Mouse (Mus musculus): ENCODE measurements around the gene Ccdc157.

Gene Ccdc157

GRCm38 (mm10) chr11:4098120-4098519 is 62.0 kb downstream of the Ccdc157 start:
- DNase-seq, result no peak

DNA sequence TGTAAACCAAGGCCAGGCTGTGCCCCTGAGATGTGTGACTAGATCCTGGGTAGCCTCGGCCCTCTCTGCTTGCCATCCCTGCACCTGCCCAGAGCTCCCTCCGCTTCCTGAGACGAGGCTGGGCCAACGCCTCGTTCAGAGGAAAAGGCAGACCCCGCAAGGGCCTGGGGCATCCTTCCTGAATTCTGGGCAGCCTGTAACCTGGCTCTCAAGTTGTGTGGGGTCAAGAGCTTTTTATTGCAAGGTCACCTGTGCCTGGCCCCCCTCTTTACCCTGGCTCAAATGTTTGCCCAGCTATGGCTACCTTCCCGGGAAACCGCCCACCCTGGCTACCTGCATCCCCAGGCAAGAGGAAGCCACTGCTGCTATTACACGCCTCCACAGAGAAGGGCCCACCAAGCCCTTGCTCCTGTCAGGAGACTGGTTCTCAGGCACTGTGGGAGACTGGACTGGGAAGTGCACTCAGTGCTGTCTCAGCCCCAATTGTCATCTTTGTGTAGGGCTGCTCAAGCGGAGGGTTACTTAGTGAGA is 62.9 kb downstream of the Ccdc157 start:
- DNase-seq, result no peak

DNA sequence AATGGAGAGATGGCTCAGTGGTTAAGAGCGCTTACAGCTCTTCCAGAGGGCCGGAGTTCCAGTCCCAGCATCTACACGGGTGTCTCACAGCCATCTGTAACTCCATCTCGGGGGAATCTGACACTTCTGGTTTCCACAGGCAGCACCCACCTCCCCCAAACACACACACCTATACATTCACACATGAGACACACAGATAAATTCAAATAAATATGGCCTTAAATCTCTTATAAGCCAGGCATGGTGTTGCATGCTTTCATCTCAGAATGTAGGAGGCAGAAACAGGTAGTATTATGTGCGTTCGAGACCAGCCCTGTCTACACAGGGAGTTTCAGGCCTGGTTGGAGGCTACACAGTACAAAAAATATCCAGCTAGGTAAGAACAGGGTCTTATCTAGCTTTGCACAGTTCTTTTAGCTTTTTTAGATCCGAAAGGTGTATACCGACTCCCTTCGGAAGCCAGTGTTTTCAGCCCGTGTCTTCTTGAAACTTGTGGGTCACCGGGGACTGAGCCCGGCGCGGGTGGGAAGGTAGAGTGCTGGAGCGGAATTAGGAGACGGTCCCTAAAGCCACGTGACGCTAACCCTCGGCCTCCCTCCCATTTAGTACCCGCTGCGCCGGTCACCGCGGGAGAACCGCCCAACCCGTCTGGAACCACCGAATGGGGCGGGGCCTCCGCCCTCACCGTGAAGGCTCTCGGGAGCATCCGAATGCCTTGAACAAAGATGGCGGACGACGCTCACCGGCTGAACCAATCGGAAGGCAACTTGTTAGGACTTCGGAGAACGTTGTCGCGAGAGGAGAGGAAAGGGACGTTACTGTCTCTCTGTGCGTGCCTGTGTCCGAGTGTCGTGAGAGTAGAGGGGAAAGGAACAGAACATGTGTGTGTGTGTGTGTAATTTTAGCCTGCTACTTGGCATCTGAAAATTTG is 63.8 kb downstream of the Ccdc157 start:
- peak; percentile 98 for DNase-seq

GRCm38 (mm10) chr11:4095171-4096053 is 64.7 kb downstream of the Ccdc157 start, which contains the start of gene Mtfp1:
Gene Mtfp1 (minus strand): TSS chr11:4095445.
- DNase-seq, result peak; percentile 54

DNA sequence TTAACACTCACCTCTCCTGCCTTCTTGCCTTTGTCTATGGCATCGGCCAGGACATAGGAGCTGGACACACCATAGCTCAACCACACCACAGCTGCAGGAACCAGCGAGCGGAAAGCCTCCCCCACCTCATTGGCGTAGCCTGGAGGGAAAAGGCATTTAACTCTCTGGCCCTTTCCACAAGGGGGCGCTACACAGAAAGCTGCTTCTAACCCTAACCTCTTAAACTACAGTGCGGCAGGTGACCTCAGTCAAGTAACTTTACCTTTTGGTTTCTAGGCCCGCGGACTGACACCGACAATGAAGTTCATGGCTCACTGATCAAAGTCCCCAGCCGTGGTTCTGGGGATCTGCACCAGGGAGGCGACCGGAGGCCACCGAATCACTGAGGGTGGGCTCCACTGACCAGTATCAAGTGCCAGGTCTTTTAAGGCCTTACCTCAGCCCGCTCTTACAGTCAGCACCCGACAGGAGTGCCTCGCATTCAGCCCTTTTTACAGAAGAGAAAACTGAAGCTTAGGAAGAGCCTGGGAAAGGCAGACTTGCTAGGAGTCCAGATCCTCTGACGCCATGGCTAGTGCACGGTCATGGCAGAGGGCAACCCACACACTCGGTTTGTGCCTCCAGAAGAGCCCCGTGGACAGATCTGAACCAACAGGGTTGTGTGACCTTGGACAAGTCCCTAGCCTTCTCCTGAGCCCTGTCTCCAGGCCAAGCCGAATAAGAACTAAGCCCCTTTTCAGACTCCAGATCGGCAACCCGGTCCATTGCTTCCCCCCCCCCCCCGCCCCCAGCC is 65.5 kb downstream of the Ccdc157 start:
- DNase-seq, result peak; percentile 79

DNA sequence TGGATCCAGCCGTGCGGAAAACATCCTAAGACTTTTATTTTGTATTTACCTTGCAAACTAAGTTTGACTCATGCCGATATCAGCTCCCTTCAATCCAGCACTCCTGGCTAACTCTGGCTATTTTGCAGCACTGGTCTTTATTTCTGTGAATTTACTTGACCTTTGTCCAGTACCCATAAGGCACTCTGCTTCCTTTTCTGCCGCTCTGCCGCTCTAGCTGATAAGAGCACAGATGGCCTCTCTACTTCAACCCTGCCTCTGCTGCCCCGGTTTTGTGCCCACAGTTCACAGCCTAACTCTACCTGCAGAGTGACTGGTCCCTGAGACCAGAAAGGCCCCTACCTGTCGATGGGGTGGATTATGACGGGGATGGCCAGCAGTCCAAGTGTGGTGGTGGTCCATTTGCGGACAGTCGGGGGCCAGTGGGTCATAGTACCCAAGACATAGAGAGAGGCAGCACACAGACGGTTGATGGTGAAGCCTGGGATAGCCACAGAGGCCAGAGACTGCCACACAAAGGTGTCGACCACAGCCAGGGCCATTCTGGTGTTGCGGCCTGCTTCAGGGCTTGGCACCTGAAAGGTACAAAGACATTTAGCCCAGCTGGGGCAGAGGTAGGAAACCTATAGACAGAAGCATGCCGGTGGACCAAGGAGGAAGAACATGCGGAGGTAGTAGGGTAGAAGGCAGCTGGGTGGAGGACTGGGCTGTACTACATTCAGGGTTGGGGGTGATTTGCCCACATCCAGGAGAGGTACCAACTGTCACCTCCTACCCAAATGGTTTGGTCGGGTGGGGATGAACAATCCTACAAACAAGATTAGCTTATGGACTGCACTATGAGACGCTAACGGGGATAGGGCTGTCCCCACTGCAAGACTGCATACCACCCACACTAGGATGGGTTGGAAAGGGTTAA is 66.4 kb downstream of the Ccdc157 start:
- DNase-seq, result no peak

Measured in lung, postnatal 14 days (tissue).